Mouse (Mus musculus) hindbrain, embryonic 10.5 days (tissue): ENCODE data around the gene Cit. TPM values are rescaled to one million over a fixed set of nuclear protein-coding genes. Genes with fewer than 3 reads are reported as not detected.
A peak's percentile ranks its signal among the peaks of the same experiment; 100 is the strongest.

ENCODE experiments used
- DNase-seq: peaks from one replicate; pipeline ENCODE4 v3.0.0-alpha.2; 2017; ENCODE audit warnings: low spot score
- H3K27ac ChIP-seq: fragments of 300-500 bp; sonication (generic); 2 replicates; pipeline ENCODE4 v1.5.1; 2016; ENCODE audit warnings: mild to moderate bottlenecking, moderate library complexity
- H3K27me3 ChIP-seq: fragments of 300-500 bp; sonication (generic); 2 replicates; pipeline ENCODE4 v1.6.1; 2016; ENCODE audit warnings: mild to moderate bottlenecking; ENCODE audit not compliant: poor library complexity, insufficient read depth, severe bottlenecking
- H3K36me3 ChIP-seq: fragments of 300-500 bp; sonication (generic); 2 replicates; pipeline ENCODE4 v1.6.1; 2016; ENCODE audit warnings: mild to moderate bottlenecking, moderate library complexity
- H3K4me1 ChIP-seq: fragments of 300-500 bp; sonication (generic); replicated peaks from 2 replicates; pipeline ENCODE4 v1.6.1; 2016; ENCODE audit warnings: mild to moderate bottlenecking
- H3K4me3 ChIP-seq: fragments of 300-500 bp; sonication (generic); 2 replicates; pipeline ENCODE4 v1.5.1; 2016; ENCODE audit warnings: mild to moderate bottlenecking, moderate library complexity
- H3K9me3 ChIP-seq: fragments of 300-500 bp; sonication (generic); 2 replicates; pipeline ENCODE4 v1.6.1; 2016; ENCODE audit warnings: mild to moderate bottlenecking, moderate library complexity
- WGBS: fragments of 180-500 bp; shearing (Covaris S2); methylation state at CpG from one replicate; pipeline ENCODE4 v1.1.7; 2016; 5-methylcytosine and 5-hydroxymethylcytosine counted together
- polyA plus RNA-seq: library from polyadenylated mRNA; unstranded; fragments of >200 nt; fragmentation: Nextera tagmentation; extraction: Ambion mirVana; gene quantifications from 2 replicates; pipeline ENCODE4 v1.2.1, GENCODE M21; 2016

Cit gene
- polyA plus RNA-seq, 1 experiment from 2014 or later: 40.4 TPM

DNA sequence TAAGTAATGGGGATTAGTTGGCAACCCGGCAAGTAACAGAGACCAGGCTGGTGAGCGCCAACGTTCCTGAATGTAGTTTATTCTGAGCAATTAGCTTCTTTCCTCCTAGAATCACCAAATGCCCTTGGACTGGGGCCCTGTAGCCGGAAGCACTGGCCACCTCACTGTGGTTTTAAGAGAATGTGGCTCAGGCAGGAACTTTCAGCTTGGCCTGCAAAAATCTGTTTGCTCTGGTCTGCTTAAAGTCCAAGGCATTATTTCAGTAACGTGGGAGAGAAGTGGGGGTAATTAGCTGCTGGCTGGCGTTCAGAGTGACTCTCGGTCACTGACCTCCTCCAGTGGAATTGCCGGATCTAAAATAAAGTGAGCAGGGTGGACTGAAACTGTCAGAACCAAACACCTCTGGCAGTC is 178.2 kb downstream of the Cit start:
- Histone ChIP-seq H3K4me1 (peaks cover 22% of the 10 kb centered on the region), H3K4me3 (peak overlapping the region; percentile 89), H3K27ac (peak overlapping the region; percentile 89), H3K9me3 (no peaks in the 10 kb centered on the region), H3K27me3 (no peaks in the 10 kb centered on the region), H3K36me3 (peaks cover 45% of the 10 kb centered on the region)
- DNase-seq: no peak
- WGBS: 45% methylated on average over 8 of the region's 8 CpGs

- Histone ChIP-seq H3K27ac (peak overlapping the region; percentile 89), H3K36me3 (peaks cover 39% of the 10 kb centered on the region), H3K27me3 (no peaks in the 10 kb centered on the region), H3K4me1 (peaks cover 22% of the 10 kb centered on the region), H3K9me3 (no peaks in the 10 kb centered on the region), H3K4me3 (peak overlapping the region; percentile 89)
- DNase-seq: no peak
- WGBS: under 1% methylated on average over 28 of the region's 28 CpGs
These were observed 178.8 kb downstream of the Cit start for GRCm38 (mm10) chr5:116023821-116024284.

- H3K4me3 ChIP-seq: peak within 1 kb of the TSS; percentile 89
- DNase-seq: peak; percentile 96
- H3K27ac ChIP-seq: peak within 1 kb of the TSS; percentile 89
- peaks cover 34% of the 10 kb centered on the region for H3K36me3 ChIP-seq
- H3K27me3 ChIP-seq: no peaks in the 10 kb centered on the region
- H3K9me3 ChIP-seq: no peaks in the 10 kb centered on the region
- H3K4me1 ChIP-seq: peaks cover 22% of the 10 kb centered on the region
- under 1% methylated on average over 46 of the region's 46 CpGs for WGBS
These were observed 179.3 kb downstream of the Cit start, which contains the start of gene Prkab1 for GRCm38 (mm10) chr5:116024327-116024739. Gene Prkab1, minus strand, starts transcription at chr5:116024508.

DNA sequence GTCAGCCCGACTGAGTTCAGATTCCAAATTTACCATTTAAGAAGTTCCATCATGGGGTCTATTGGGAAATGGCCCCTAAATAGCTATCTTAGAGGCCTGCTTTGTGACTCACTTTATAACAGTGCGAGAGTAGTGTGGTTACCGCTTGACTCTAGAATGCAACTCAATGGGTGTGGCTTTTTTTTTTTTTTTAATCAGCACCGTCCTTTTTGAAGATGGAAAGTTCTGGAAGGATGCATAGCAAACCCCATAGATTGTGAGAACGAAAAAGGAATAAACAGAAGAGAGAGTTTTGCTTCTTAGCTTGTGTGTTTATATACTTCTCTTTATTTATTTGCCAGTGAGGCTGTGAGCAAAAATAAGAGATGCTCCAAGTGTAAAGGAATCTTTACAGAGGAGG is 181.0 kb downstream of the Cit start:
- Histone ChIP-seq H3K27me3 (peaks cover 5% of the 10 kb centered on the region; the same call in 1 of the 2 replicates), H3K27ac (no peak overlapping the region), H3K36me3 (peaks cover 17% of the 10 kb centered on the region), H3K4me3 (no peak overlapping the region), H3K9me3 (no peaks in the 10 kb centered on the region), H3K4me1 (peaks cover 31% of the 10 kb centered on the region)
- 91% methylated on average over 5 of the region's 5 CpGs for WGBS
- no peak for DNase-seq

DNA sequence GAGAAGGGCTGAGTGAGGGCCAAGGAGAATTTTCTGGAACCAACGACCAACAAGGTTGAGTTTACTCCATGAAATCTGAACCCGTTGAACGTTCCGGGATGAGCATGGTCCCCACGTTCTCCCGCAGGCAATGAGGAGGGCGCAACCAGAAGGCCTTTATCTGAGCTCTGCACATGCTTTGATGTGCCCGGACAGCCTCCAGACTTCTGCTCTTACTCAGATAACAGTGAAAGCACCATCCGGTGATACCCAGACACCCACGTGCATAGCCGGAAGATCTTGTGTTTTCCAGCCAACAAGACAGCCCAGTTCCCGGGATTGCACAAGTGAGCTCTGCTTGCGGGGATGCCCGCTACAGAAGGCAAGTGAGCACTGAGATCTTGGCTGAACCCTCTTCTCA is 181.5 kb downstream of the Cit start:
- no peak overlapping the region for H3K4me3 ChIP-seq
- 94% methylated on average over 14 of the region's 14 CpGs for WGBS
- peaks cover 5% of the 10 kb centered on the region; the same call in 1 of the 2 replicates for H3K27me3 ChIP-seq
- H3K4me1 ChIP-seq: peaks cover 31% of the 10 kb centered on the region
- no peaks in the 10 kb centered on the region for H3K9me3 ChIP-seq
- peaks cover 12% of the 10 kb centered on the region for H3K36me3 ChIP-seq
- H3K27ac ChIP-seq: no peak overlapping the region
- DNase-seq: no peak

- H3K4me1 ChIP-seq: peaks cover 12% of the 10 kb centered on the region
- no peaks in the 10 kb centered on the region for H3K9me3 ChIP-seq
- no peak for DNase-seq
- H3K36me3 ChIP-seq: no peaks in the 10 kb centered on the region
- no peak overlapping the region for H3K27ac ChIP-seq
- H3K4me3 ChIP-seq: no peak overlapping the region
- peaks cover 5% of the 10 kb centered on the region; the same call in 1 of the 2 replicates for H3K27me3 ChIP-seq
- 79% methylated on average over 7 of the region's 7 CpGs for WGBS
These were observed 184.0 kb downstream of the Cit start for GRCm38 (mm10) chr5:116029071-116029470.

DNA sequence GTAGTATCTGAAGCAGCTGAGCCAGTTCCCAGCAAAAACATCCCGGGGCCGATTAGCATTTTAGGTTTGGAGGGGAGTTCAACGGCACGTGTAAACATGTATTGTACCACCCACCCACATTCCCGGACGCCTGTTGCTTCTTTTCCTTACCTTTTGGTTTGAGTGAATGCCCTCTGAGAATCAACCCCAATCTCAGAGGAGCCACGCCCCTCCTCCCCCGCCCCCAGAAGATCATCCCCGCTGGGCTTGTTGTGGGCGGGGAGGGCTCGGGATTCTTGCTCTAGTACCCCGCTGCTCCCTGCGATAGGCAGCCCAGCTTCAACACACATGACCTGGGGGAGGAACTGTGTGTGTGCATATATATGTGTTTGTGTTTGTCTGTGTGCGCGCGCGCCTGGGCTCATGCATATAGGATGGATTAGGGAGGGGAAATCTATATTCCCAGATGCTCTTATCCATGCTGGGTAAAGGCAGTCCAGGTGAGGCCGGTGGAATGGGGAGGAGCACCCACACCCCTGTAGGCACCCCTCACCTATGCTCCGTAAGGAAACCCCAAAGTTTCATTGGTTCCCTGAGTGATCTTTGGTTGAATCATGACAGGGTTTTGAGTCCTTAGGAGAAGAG is 185.6 kb downstream of the Cit start:
- DNase-seq: no peak
- no peak overlapping the region for H3K27ac ChIP-seq
- WGBS: 4% methylated on average over 19 of the region's 19 CpGs
- peaks cover 5% of the 10 kb centered on the region; the same call in 1 of the 2 replicates for H3K27me3 ChIP-seq
- H3K4me1 ChIP-seq: peaks cover 9% of the 10 kb centered on the region
- H3K9me3 ChIP-seq: no peaks in the 10 kb centered on the region
- H3K36me3 ChIP-seq: no peaks in the 10 kb centered on the region
- peak overlapping the region; percentile 34 for H3K4me3 ChIP-seq

DNA sequence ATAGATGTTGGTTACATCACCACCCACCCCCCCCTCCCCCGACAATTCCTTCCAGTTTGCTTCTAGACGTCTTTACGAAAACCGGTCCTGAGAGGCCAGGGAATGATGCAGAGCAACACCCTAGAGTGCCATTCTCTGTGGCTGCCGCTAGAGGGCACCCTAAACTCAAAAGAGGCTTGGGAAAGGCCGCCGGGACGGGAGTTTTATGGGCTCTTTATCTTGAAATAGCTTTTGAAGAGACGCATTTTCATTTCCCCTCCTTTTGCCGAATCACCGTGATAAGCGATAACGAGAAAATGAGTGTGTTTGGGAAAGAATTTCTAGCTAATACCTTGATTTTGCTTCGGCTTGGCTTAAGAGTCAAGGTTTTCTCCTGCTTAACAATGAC is 186.1 kb downstream of the Cit start:
- H3K4me3 ChIP-seq: peak overlapping the region; percentile 34
- 6% methylated on average over 14 of the region's 14 CpGs for WGBS
- peaks cover 5% of the 10 kb centered on the region; the same call in 1 of the 2 replicates for H3K27me3 ChIP-seq
- H3K9me3 ChIP-seq: no peaks in the 10 kb centered on the region
- peaks cover 9% of the 10 kb centered on the region for H3K4me1 ChIP-seq
- no peaks in the 10 kb centered on the region for H3K36me3 ChIP-seq
- no peak overlapping the region for H3K27ac ChIP-seq
- peak; percentile 72 for DNase-seq

DNA sequence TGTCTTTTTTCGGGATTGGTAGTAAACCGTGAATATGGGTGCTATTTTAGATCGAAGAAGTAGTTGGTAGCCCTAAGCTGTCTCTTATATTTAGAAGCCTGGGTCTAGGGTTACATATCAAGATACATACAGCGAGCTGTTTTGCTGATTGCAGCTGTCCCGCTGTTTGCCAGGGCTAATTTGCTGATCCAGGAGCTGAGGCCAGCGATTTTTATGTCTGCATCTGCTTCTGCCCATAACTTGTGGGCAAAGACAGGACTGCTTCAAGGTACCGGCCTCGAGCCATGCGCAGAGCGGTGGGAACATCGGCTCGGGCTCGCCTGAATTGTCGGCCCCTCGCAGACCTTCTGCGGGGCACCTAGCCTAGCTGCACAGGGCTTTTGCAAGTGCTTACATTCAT is 191.4 kb downstream of the Cit start:
- H3K9me3 ChIP-seq: no peaks in the 10 kb centered on the region
- WGBS: 66% methylated on average over 16 of the region's 16 CpGs
- no peaks in the 10 kb centered on the region for H3K36me3 ChIP-seq
- peak overlapping the region; percentile 23; the same call in 1 of the 2 replicates for H3K27ac ChIP-seq
- no peak for DNase-seq
- H3K4me1 ChIP-seq: peaks cover 12% of the 10 kb centered on the region
- no peak overlapping the region for H3K4me3 ChIP-seq
- H3K27me3 ChIP-seq: peaks cover 10% of the 10 kb centered on the region; the same call in 1 of the 2 replicates

DNA sequence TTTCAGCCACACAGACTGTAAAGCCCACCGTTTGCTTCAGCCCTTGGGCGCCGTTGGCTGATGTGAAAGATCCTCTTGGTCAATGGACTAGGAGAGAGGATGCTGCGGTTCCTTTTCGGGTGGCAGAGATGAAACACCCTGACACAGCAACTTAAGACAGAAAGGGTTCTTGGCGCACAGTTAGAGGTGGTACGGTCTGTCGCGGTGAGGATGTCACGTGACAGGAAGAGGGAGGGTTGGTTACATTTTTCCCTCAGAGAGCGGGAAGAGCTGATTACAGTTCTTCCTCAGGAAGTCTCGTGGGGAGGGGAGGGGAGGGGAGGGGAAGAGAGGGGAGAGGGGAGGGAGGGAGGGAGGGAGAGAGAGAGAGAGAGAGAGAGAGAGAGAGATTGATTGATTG is 192.7 kb downstream of the Cit start:
- Histone ChIP-seq H3K27me3 (peaks cover 10% of the 10 kb centered on the region; the same call in 1 of the 2 replicates), H3K4me1 (peaks cover 12% of the 10 kb centered on the region), H3K4me3 (no peak overlapping the region), H3K27ac (no peak overlapping the region), H3K36me3 (no peaks in the 10 kb centered on the region), H3K9me3 (no peaks in the 10 kb centered on the region)
- no peak for DNase-seq
- WGBS: 60% methylated on average over 12 of the region's 12 CpGs

GRCm38 (mm10) chr5:116039706-116040105 is 194.6 kb downstream of the Cit start:
- no peak overlapping the region for H3K4me3 ChIP-seq
- peaks cover 10% of the 10 kb centered on the region; the same call in 1 of the 2 replicates for H3K27me3 ChIP-seq
- no peaks in the 10 kb centered on the region for H3K36me3 ChIP-seq
- no peak for DNase-seq
- H3K27ac ChIP-seq: no peak overlapping the region
- peaks cover 12% of the 10 kb centered on the region for H3K4me1 ChIP-seq
- WGBS: 30% methylated on average over 11 of the region's 11 CpGs
- H3K9me3 ChIP-seq: no peaks in the 10 kb centered on the region

- Histone ChIP-seq H3K4me1 (peaks cover 5% of the 10 kb centered on the region), H3K36me3 (no peaks in the 10 kb centered on the region), H3K27me3 (peaks cover 1% of the 10 kb centered on the region; the same call in 1 of the 2 replicates), H3K4me3 (no peak overlapping the region), H3K27ac (no peak overlapping the region), H3K9me3 (no peaks in the 10 kb centered on the region)
- DNase-seq: no peak
- 63% methylated on average over 7 of the region's 7 CpGs for WGBS
These were observed 197.2 kb downstream of the Cit start for GRCm38 (mm10) chr5:116042241-116042640.

DNA sequence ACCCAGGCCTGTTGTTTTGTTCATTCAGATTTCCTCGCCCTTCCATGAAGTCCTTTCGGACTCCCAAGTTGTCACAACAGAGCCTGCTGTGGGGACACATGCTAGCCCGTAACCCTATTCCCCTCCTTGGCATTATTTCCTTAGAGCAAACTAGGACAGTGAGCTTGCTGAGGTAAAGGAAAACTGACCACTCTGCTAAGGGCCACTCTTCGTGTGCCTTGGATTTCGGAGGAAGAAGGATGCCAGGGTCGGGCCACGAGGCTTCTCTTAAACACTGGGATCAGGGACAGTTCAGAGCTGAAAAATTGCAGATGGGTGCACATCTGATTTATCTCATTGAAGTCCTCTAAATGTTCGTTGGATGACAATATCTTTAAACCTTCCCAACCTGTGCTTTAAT is 200.5 kb downstream of the Cit start:
- WGBS: 83% methylated on average over 8 of the region's 8 CpGs
- Histone ChIP-seq H3K4me1 (no peaks in the 10 kb centered on the region), H3K27me3 (no peaks in the 10 kb centered on the region), H3K4me3 (no peak overlapping the region), H3K36me3 (no peaks in the 10 kb centered on the region), H3K9me3 (no peaks in the 10 kb centered on the region), H3K27ac (no peak overlapping the region)
- no peak for DNase-seq
